Mouse (Mus musculus): ENCODE data around the gene Ccdc85b.

DNA sequence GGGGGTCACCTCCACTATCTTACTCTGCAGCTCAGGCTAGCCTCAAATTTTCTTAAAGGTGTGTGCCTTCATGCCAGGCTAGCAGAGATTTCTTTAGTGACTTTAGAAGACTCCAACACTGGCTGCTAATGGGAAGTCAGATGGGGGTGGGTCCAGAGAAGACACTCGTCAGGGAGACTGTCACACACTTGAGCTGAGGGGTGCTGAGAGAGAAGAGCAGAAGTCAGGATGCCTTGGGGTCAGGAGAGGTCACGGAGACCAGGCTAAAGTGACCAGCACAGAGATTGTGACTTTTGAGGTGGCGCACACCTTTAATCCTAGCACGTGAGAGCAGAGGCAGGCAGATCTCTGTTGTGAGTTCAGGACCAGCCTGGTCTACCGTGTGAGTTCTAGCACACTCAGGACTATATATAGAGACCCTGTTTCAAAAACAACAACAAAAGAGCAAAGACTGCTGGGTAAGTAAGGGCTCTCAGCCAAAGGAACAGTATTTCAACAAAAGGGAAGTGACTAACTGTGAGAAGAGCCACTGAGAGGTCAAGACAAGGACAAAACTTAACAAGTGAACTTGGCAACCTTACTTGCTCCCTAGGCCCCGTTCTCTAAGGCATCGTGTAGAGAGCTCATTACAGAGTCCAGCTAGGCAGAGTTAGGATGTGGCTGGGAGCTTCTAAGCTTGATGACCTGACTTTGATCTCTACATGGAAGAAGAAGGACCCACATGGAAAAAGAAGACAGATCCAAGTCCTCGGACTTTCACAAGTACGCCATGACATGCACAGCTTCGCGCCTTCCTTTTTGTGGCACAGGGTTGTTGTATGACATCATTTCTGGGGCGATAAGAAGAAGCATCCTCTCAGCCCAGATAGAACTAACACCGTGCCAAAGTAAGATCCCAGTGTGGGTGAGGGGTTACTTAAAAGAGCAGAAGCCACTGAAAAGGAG is 49.4 kb downstream of the Ccdc85b start:
- TF ChIP-seq POLR2A (IDR thresholded peaks at IDR 0.05; ENCODE audit: insufficient read depth, low read length), result no peak
- TF ChIP-seq EP300 (IDR thresholded peaks at IDR 0.05; ENCODE audit: insufficient read depth, low read depth, low read length), result no peak

Data from ES-Bruce4 (cell line).